Mouse (Mus musculus): ENCODE measurements around the gene Vwa5b1. TPM values are rescaled to one million over a fixed set of nuclear protein-coding genes. Genes with fewer than 3 reads are reported as not detected.

Vwa5b1 gene
- 0.29 and 0.68 TPM in 2 replicates for polyA plus RNA-seq (2016; fragmentation: Nextera tagmentation; extraction: Ambion mirVana)

DNA sequence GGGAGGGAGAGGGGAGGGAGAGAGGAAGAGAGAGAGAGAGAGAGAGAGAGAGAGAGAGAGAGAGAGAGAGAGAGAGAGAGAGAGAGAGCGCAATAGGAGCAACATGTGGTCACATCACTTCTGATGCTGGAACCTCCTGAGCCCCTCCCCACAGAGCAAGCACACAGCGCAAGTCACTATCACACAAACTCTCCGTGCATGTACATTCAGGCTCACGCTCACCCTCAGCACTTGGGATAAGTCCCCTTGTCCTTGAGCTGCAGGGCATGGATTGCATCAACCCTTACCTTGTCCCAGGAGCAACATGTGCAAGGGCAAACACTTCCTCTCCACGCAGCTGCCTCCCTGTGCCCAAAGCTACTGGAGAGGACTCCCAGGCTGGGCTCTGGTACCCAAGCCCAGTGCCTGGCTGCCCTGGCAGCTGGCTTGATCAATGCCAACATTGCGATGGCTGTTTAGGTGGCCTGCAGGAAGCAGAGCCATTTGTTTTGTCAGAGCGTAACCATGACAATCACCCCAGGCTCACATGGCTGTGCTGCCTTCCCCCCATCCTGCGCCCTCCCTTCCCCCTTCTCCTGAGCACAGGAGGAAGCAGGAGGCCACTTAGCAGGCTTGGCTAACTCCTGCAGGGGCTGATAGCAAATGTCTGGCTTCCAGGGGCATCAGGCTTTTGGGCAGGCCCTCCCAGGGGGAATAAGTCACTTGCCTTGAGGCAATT is at the start of gene Vwa5b1:
TSS of gene Vwa5b1 (minus strand) at position 457 of the 718 bp plus-strand sequence.
- Histone ChIP-seq H3K4me1 (peaks cover 19% of the 10 kb centered on the region), H3K4me3 (no peak within 1 kb of the TSS), H3K27me3 (replicated peaks) (no peaks in the 10 kb centered on the region), H3K27ac (no peak within 1 kb of the TSS), H3K36me3 (no peaks in the 10 kb centered on the region), H3K9ac (no peak within 1 kb of the TSS), H3K4me2 (replicated peaks) (peak within 1 kb of the TSS; percentile 31), H3K9me3 (no peaks in the 10 kb centered on the region)
- peak; percentile 78 for ATAC-seq (ENCODE audit: low FRiP score, low read depth)
- 22% methylated on average over 8 of the region's 8 CpGs for WGBS

- Histone ChIP-seq H3K4me1 (peaks cover 17% of the 10 kb centered on the region), H3K27ac (peak overlapping the region; percentile 37; the same call in 1 of the 2 replicates), H3K4me3 (no peak overlapping the region), H3K27me3 (replicated peaks) (0 out of 2 replicates have a peak, but pooled peaks cover 8% of the 10 kb centered on the region), H3K4me2 (replicated peaks) (no peak overlapping the region), H3K9ac (no peak overlapping the region), H3K9me3 (no peaks in the 10 kb centered on the region), H3K36me3 (no peaks in the 10 kb centered on the region)
- ATAC-seq (ENCODE audit: low FRiP score, low read depth): no peak
- WGBS: 31% methylated on average over 2 of the region's 2 CpGs
These were observed 47.1 kb upstream of the Vwa5b1 start for GRCm38 (mm10) chr4:138682760-138683159.

- H3K9me3 ChIP-seq: no peaks in the 10 kb centered on the region
- H3K9ac ChIP-seq: no peak overlapping the region
- no peak overlapping the region for H3K4me2 ChIP-seq (replicated peaks)
- H3K27me3 ChIP-seq (replicated peaks): peaks cover 11% of the 10 kb centered on the region; the same call in 1 of the 2 replicates
- H3K4me3 ChIP-seq: no peak overlapping the region
- peaks cover 21% of the 10 kb centered on the region for H3K4me1 ChIP-seq
- H3K36me3 ChIP-seq: no peaks in the 10 kb centered on the region
- ATAC-seq (ENCODE audit: low FRiP score, low read depth): no peak
- WGBS: 70% methylated on average over 4 of the region's 4 CpGs
- no peak overlapping the region for H3K27ac ChIP-seq
These were observed 44.4 kb upstream of the Vwa5b1 start for GRCm38 (mm10) chr4:138680124-138680523.

- H3K4me3 ChIP-seq: no peak overlapping the region
- no peaks in the 10 kb centered on the region for H3K9me3 ChIP-seq
- peak overlapping the region; percentile 49 for H3K4me2 ChIP-seq (replicated peaks)
- H3K9ac ChIP-seq: no peak overlapping the region
- H3K36me3 ChIP-seq: no peaks in the 10 kb centered on the region
- H3K27me3 ChIP-seq (replicated peaks): peaks cover 23% of the 10 kb centered on the region
- WGBS: 19% methylated on average over 16 of the region's 16 CpGs
- H3K27ac ChIP-seq: no peak overlapping the region; the same call in 1 of the 2 replicates
- no peak for ATAC-seq (ENCODE audit: low FRiP score, low read depth)
- H3K4me1 ChIP-seq: peaks cover 7% of the 10 kb centered on the region; the same call in 1 of the 2 replicates
These were observed 41.9 kb upstream of the Vwa5b1 start for GRCm38 (mm10) chr4:138677579-138677978.

GRCm38 (mm10) chr4:138676480-138676879 is 40.8 kb upstream of the Vwa5b1 start:
- Histone ChIP-seq H3K36me3 (no peaks in the 10 kb centered on the region), H3K27me3 (replicated peaks) (peaks cover 23% of the 10 kb centered on the region), H3K4me2 (replicated peaks) (no peak overlapping the region), H3K9ac (no peak overlapping the region), H3K4me1 (peaks cover 4% of the 10 kb centered on the region; the same call in 1 of the 2 replicates), H3K9me3 (no peaks in the 10 kb centered on the region), H3K27ac (no peak overlapping the region), H3K4me3 (no peak overlapping the region)
- WGBS: 15% methylated on average over 16 of the region's 16 CpGs
- ATAC-seq (ENCODE audit: low FRiP score, low read depth): no peak

DNA sequence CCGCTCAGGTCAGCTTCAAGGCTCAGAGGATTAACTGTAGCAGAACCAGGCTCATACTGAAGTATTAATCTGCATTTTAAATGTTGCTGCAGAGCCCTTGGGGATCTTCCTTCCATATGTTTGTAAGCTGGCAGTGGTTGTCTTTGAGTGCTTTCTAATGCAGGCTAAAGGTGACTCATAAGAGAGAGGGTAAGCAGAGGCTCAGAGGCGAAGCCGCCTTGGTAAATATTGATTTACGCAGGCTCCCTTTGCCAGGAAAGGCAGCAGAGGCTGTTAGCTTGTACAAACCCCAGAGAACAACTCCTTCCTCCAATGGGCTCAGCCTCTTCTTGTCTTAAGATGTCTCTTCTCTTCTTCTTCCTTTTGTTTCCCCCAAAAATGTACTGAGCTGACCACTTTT is 36.5 kb upstream of the Vwa5b1 start:
- Histone ChIP-seq H3K36me3 (no peaks in the 10 kb centered on the region), H3K4me1 (no peaks in the 10 kb centered on the region; the same call in 1 of the 2 replicates), H3K4me3 (no peak overlapping the region), H3K27ac (no peak overlapping the region), H3K9ac (no peak overlapping the region), H3K4me2 (replicated peaks) (no peak overlapping the region), H3K9me3 (no peaks in the 10 kb centered on the region), H3K27me3 (replicated peaks) (peaks cover 20% of the 10 kb centered on the region)
- ATAC-seq (ENCODE audit: low FRiP score, low read depth): no peak
- 67% methylated on average over 4 of the region's 4 CpGs for WGBS

DNA sequence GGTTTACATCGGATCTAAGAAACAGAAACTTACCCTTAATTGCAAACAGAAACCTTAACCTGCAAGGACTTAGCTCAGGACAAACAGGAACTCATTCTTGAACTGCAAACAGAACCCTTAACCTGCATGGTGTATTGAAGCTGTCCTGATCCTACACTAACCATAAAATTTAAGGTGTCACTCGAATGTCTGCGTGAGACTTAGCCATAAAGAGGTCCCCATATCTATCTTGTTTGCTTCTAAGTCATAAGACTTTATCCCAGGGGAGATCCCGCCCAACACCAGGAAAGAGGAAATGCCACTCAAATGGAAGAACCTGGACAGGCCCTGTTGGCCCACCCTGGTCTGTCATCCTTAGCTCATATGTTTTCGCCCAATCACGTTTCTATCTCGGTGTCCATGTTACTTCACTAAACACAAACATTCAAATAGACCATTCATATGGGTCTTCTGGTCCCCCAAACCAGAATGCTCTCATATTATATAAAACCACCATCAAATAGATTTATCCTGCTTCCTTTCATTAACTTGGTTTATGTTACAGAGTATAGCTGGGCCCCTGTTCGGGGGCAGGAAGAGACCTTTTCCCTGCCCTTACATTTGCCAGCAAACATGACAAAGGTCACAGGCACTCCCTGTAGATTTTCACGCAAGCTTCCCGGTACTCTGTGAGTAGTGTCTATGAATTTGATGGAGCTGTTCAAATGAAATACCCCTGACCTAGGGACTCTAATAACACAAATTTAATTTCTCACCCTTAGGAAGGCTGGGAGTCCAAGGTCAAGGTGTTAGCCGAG is 34.6 kb upstream of the Vwa5b1 start:
- H3K4me3 ChIP-seq: no peak overlapping the region
- no peaks in the 10 kb centered on the region; the same call in 1 of the 2 replicates for H3K4me1 ChIP-seq
- peaks cover 12% of the 10 kb centered on the region; the same call in 1 of the 2 replicates for H3K27me3 ChIP-seq (replicated peaks)
- H3K36me3 ChIP-seq: no peaks in the 10 kb centered on the region
- H3K9me3 ChIP-seq: no peaks in the 10 kb centered on the region
- 82% methylated on average over 11 of the region's 11 CpGs for WGBS
- H3K4me2 ChIP-seq (replicated peaks): no peak overlapping the region
- no peak overlapping the region for H3K27ac ChIP-seq
- H3K9ac ChIP-seq: no peak overlapping the region
- ATAC-seq (ENCODE audit: low FRiP score, low read depth): no peak

GRCm38 (mm10) chr4:138666521-138666920 is 30.8 kb upstream of the Vwa5b1 start:
- H3K9ac ChIP-seq: no peak overlapping the region
- no peaks in the 10 kb centered on the region for H3K27me3 ChIP-seq (replicated peaks)
- H3K9me3 ChIP-seq: no peaks in the 10 kb centered on the region
- H3K27ac ChIP-seq: no peak overlapping the region
- no peaks in the 10 kb centered on the region; the same call in 1 of the 2 replicates for H3K4me1 ChIP-seq
- ATAC-seq (ENCODE audit: low FRiP score, low read depth): no peak
- H3K36me3 ChIP-seq: no peaks in the 10 kb centered on the region
- 74% methylated on average over 10 of the region's 10 CpGs for WGBS
- H3K4me3 ChIP-seq: no peak overlapping the region
- H3K4me2 ChIP-seq (replicated peaks): no peak overlapping the region

DNA sequence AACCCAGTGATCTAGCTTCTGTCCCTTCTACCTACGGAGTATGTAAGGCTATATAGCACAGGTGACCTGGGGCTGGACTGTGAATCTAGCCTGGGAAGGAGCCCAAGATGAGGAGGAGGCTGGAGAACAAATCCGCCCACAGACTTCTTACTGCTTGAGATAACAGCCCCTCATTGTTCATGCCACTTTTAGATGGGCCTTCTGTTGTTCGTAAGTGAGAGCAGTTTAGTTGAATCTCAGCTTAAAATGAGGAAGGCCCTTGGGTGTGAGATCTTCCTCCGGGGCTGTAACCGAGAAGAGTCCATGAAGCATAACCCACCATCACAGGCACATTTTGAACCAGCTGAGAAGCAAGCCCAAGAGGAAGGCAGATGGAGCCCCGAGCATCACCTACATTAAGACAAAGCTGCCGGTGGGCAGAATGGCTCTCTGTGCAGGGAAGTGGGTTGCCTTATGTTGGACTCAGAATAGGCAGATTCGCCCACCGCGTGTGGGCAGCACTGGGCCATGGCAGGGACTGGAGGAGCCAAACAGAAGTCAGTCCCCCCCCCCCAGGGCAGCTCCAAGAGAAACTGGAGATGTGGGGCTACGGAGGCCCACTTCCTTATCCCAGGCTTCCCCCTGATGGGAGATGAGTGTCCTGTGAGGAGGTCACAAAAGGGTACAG is 24.4 kb upstream of the Vwa5b1 start:
- no peak overlapping the region for H3K27ac ChIP-seq
- H3K9ac ChIP-seq: no peak overlapping the region
- no peaks in the 10 kb centered on the region; the same call in 1 of the 2 replicates for H3K4me1 ChIP-seq
- WGBS: 79% methylated on average over 11 of the region's 11 CpGs
- no peak overlapping the region for H3K4me3 ChIP-seq
- H3K4me2 ChIP-seq (replicated peaks): no peak overlapping the region
- H3K9me3 ChIP-seq: no peaks in the 10 kb centered on the region
- H3K27me3 ChIP-seq (replicated peaks): no peaks in the 10 kb centered on the region
- no peaks in the 10 kb centered on the region for H3K36me3 ChIP-seq
- ATAC-seq (ENCODE audit: low FRiP score, low read depth): no peak

GRCm38 (mm10) chr4:138653056-138653455 is 17.4 kb upstream of the Vwa5b1 start:
- Histone ChIP-seq H3K9ac (no peak overlapping the region), H3K4me3 (no peak overlapping the region), H3K27me3 (replicated peaks) (no peaks in the 10 kb centered on the region), H3K4me2 (replicated peaks) (no peak overlapping the region), H3K4me1 (peaks cover 5% of the 10 kb centered on the region; the same call in 1 of the 2 replicates), H3K36me3 (no peaks in the 10 kb centered on the region), H3K27ac (no peak overlapping the region), H3K9me3 (no peaks in the 10 kb centered on the region)
- 36% methylated on average over 6 of the region's 6 CpGs for whole genome bisulfite sequencing
- 0 out of 2 replicates have a peak, but pooled peaks have one; percentile 29 for ATAC-seq (ENCODE audit: low FRiP score, low read depth)

DNA sequence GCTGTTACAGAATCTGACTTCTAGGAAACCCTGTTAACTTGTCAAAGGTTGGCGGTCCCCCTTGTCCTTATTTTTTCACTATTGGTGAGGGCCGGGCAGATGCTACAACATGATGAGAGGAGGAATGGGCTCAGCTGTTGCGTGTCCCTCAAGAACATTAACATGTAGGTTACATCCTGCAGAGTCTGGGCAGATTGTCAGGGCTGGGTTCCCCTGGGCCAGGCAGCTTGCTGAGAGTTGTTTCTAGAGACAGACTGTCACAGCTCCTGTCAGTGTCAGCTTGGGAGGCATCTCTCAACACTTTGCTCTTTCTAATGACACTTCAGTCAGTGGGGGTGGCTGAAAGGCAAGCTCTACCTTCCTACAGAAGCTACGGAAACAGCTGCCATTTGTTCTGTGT is 16.2 kb upstream of the Vwa5b1 start:
- no peaks in the 10 kb centered on the region for H3K36me3 ChIP-seq
- no peak overlapping the region for H3K27ac ChIP-seq
- no peaks in the 10 kb centered on the region for H3K9me3 ChIP-seq
- H3K27me3 ChIP-seq (replicated peaks): no peaks in the 10 kb centered on the region
- no peak overlapping the region for H3K4me3 ChIP-seq
- H3K4me1 ChIP-seq: peaks cover 5% of the 10 kb centered on the region; the same call in 1 of the 2 replicates
- ATAC-seq (ENCODE audit: low FRiP score, low read depth): no peak
- 93% methylated on average over 4 of the region's 4 CpGs for WGBS
- H3K4me2 ChIP-seq (replicated peaks): no peak overlapping the region
- no peak overlapping the region for H3K9ac ChIP-seq
